Mouse (Mus musculus) layer of hippocampus, postnatal 36 days (tissue): ENCODE data around the gene Psmb9. TPM values are rescaled to one million over a fixed set of nuclear protein-coding genes. Genes with fewer than 3 reads are reported as not detected.
A peak's percentile ranks its signal among the peaks of the same experiment; 100 is the strongest.

Experiments used
- DNase-seq, 2 experiments: peaks; one replicate each; pipeline ENCODE4 v3.0.0; 2022
- total RNA-seq, 2 experiments: library from RNA; stranded (reverse); gene quantifications; 2 replicates each; pipeline ENCODE4 v1.2.3; 2021

Gene Psmb9
- total RNA-seq, 2 experiments from 2014 or later, result 1.2 to 1.7 TPM

GRCm38 (mm10) chr17:34138655-34139054 lies 48.9 kb downstream of the Psmb9 start:
- no peak for DNase-seq

- no peak for DNase-seq
Observed at GRCm38 (mm10) chr17:34137601-34138000, 50.0 kb downstream of the Psmb9 start.

- DNase-seq, result peak; percentile 96 to 97
Observed at GRCm38 (mm10) chr17:34135297-34136224, 52.0 kb downstream of the Psmb9 start.

- no peak for DNase-seq
Observed at GRCm38 (mm10) chr17:34134451-34134850, 53.1 kb downstream of the Psmb9 start.

GRCm38 (mm10) chr17:34133289-34133688 lies 54.3 kb downstream of the Psmb9 start:
- DNase-seq, result no peak

Other genes starting within 250 kb of the Psmb9 start
- 10 to 100 TPM; 85.6 to 91.8 TPM for gene Pfdn6, start 247.4 kb downstream of the Psmb9 start, total RNA-seq
- gene Wdr46, start 247.1 kb downstream of the Psmb9 start, total RNA-seq, result 10 to 100 TPM; 15.9 to 17.9 TPM
- gene B3galt4, start 236.3 kb downstream of the Psmb9 start, total RNA-seq, result 1 to 10 TPM; 4.5 to 6.2 TPM
- 10 to 100 TPM; 80.0 to 84.8 TPM for gene Vps52, start 232.0 kb downstream of the Psmb9 start, total RNA-seq
- 100 to 1,000 TPM; 327 to 330 TPM for gene Rps18, start 231.8 kb downstream of the Psmb9 start, total RNA-seq
- gene H2-K1, start 187.4 kb downstream of the Psmb9 start, total RNA-seq, result 10 to 100 TPM; 16.3 to 16.9 TPM
- 10 to 100 TPM; 39.6 to 42.9 TPM for gene Ring1, start 163.1 kb downstream of the Psmb9 start, total RNA-seq
- 10 to 100 TPM; 60.2 to 61.7 TPM for gene H2-Ke6, start 159.7 kb downstream of the Psmb9 start, total RNA-seq
- gene Slc39a7, start 156.1 kb downstream of the Psmb9 start, total RNA-seq, result 10 to 100 TPM; 88.5 to 92.6 TPM
- gene Rxrb, start 156.0 kb downstream of the Psmb9 start, total RNA-seq, result 10 to 100 TPM; 77.8 to 79.2 TPM
- gene Col11a2, start 148.3 kb downstream of the Psmb9 start, total RNA-seq, result 10 to 100 TPM; 20.3 to 21.8 TPM
- gene H2-Oa, start 95.4 kb downstream of the Psmb9 start, total RNA-seq, result under 1 TPM; 0.35 to 0.42 TPM
- 10 to 100 TPM; 26.7 to 31.7 TPM for gene H2-DMa, start 68.2 kb downstream of the Psmb9 start, total RNA-seq
- 100 to 1,000 TPM; 182 to 193 TPM for gene Brd2, start 65.1 kb downstream of the Psmb9 start, total RNA-seq
- under 1 TPM; 0.67 to 0.96 TPM for gene H2-DMb2, start 44.5 kb downstream of the Psmb9 start, total RNA-seq
- 1 to 10 TPM in 1 of 2 experiments, under 1 TPM in 1; 0.95 to 1.7 TPM for gene H2-DMb1, start 34.7 kb downstream of the Psmb9 start, total RNA-seq
- 1 to 10 TPM; 3.4 to 3.5 TPM for gene Tap1, start 211 bp downstream of the Psmb9 start, total RNA-seq
- 1 to 10 TPM; 2.7 to 3.2 TPM for gene Psmb8, start 10.0 kb upstream of the Psmb9 start, total RNA-seq
- 10 to 100 TPM in 1 of 2 experiments, 1 to 10 TPM in 1; 8.5 to 10.3 TPM for gene Tap2, start 15.8 kb upstream of the Psmb9 start, total RNA-seq
- under 1 TPM in 1 of 2 experiments, not detected in 1; 0.47 TPM for gene H2-Ob, start 51.1 kb upstream of the Psmb9 start, total RNA-seq
- gene H2-Ab1, start 69.9 kb upstream of the Psmb9 start, total RNA-seq, result 1 to 10 TPM; 1.6 to 1.9 TPM
- 1 to 10 TPM in 1 of 2 experiments, under 1 TPM in 1; 0.87 to 1.3 TPM for gene H2-Aa, start 100.1 kb upstream of the Psmb9 start, total RNA-seq
- gene H2-Eb1, start 118.1 kb upstream of the Psmb9 start, total RNA-seq, result 1 to 10 TPM; 1.3 TPM
- gene H2-Eb2, start 137.9 kb upstream of the Psmb9 start, total RNA-seq, result not detected
- under 1 TPM; 0.43 to 0.82 TPM for gene Btnl2, start 167.1 kb upstream of the Psmb9 start, total RNA-seq
- not detected for gene Btnl1, start 189.4 kb upstream of the Psmb9 start, total RNA-seq
- 1 to 10 TPM; 2.3 to 3.6 TPM for gene BC051142, start 211.1 kb upstream of the Psmb9 start, total RNA-seq